Mouse (Mus musculus) layer of hippocampus, postnatal 10 days (tissue): ENCODE measurements around the gene Sobp. TPM values are rescaled to one million over a fixed set of nuclear protein-coding genes. Genes with fewer than 3 reads are reported as not detected.

Experiments
- DNase-seq, 2 experiments: peaks; one replicate each; pipeline ENCODE4 v3.0.0; 2021; ENCODE audit warnings: low spot score in 2 of 2
- total RNA-seq, 2 experiments: library from RNA; stranded (reverse); gene quantifications; 2 replicates each; pipeline ENCODE4 v1.2.3; 2021

The Sobp gene
- total RNA-seq, 2 experiments from 2014 or later, result 104 TPM

DNA sequence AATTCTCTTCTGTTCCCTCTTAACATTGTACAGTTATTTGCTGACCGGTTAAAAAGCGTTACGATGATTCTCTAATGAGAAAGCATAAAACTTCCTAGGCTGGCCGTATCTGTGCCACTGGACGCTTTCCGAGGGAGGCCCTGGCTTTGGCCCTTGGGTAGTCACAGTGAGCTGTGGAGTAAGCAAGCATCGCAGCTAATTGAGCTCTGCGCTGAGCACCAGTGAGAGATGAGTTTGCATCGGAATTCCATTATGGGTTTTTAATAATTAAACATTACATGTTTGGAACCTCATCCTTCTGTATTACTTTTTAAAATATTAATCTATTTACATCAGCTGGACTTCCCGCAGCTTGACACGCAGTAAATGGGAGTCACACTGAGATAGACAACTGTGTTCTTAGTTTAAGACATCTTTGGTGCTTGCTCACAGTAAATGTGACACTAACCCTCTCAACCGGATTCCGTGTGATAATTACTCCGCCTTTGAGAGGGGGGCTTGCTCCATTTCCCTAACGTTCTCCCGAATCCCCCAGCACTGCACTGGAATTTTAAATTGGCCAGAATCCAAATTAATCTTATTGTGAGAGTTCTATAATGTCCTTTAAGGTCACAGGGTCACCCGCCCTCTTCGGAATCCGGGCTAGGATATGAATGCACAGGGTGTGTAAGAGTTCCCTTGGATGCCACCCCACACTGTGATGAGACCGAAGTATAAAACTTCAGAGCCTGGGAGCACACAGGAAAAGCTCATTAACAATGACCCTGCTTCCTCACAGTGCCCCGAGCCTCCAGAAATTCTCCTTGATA lies 137.5 kb downstream of the Sobp start:
- DNase-seq, result no peak

DNA sequence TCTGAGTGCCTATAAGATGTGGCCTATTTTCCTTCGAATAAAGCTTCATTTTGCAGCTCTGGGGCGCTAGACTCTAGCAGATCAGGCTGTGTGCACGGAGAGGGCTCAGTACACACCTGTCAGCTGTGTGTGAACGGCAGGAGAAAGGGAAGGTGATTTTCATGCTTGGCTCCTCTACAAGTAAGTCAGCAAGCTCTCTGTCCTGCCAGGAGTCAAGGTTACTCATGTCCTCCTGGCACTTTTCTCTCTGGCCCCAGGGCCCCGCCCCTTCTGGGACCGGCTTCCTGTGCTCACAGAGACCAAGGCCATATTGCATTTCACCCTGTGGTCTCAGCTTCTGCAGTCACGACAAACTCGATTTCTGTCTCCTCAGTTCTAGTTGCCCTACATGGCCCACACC lies 138.8 kb downstream of the Sobp start:
- DNase-seq, result no peak

DNA sequence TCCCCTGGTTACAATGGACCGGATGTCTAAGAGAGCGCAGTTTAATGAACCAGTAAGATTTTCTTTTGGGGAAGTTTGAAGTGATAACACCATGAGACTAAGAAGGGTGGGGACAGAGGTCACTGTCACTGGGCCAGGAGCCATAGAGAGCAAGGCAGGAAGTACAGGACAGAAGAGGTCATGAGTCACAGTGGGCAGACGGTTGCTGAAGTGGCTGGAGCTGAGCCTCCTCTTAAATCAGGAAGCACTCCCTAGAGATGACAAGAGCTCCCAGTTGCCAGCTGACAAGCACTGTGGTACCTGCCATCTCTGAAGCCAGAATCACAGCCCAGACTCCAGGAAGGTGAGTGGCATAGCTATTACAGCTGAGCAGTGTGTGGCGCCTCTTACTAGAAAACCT lies 139.5 kb downstream of the Sobp start:
- DNase-seq, result no peak

DNA sequence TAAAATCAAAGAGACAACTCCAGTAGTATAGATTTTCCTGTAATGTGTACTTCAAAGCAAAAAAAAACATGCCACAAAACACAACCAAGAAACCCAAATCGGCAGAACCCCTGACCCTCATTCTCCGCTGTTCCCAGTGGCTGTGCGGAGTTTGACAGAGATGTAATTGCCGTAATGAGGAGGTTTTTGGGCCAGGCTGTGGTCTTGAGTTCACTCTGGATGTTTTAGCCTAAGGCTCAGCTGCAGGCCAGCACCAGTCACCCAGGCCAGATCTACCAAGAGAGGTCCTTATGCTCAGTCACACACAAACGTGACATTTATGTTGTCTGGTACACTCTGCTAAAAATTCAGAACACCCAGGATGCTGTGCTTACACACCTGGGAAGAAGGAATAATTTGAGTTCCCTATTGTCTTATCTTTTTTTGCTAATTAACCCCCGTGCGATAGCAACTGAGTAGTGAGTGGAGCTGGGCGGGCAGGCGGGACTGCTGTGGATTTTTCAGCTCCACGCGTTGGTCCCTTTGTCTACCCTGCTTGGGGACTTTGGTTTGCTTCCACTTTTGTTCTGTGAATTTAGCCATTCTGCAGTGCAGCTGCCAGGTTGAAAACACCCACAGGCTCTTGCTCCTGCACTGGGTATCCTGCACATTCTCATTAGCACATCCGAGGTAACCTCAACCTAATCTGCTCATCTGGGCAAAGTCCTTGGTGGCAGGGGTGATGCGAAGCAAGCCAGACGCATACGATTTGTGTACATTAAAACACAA lies 140.7 kb downstream of the Sobp start:
- no peak for DNase-seq

DNA sequence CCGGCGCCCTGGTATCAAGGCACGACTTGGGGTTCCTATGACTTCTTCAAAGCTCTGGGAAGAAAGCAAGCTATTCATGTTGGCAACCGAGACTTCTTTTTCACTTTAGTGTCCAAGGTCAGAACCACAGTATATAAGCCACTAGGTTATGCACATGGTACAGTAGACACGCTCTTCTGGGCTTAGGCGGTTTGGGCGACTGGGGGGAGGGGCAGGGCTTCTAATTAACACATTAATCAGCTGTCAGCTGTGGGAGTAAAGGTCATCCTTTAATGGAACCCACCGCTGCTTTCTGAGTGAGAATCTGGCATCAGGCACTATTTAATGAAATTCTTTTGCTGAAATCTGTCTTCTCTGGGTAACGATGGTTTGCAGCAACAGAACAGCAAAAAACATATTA lies 147.3 kb downstream of the Sobp start:
- DNase-seq, result no peak

DNA sequence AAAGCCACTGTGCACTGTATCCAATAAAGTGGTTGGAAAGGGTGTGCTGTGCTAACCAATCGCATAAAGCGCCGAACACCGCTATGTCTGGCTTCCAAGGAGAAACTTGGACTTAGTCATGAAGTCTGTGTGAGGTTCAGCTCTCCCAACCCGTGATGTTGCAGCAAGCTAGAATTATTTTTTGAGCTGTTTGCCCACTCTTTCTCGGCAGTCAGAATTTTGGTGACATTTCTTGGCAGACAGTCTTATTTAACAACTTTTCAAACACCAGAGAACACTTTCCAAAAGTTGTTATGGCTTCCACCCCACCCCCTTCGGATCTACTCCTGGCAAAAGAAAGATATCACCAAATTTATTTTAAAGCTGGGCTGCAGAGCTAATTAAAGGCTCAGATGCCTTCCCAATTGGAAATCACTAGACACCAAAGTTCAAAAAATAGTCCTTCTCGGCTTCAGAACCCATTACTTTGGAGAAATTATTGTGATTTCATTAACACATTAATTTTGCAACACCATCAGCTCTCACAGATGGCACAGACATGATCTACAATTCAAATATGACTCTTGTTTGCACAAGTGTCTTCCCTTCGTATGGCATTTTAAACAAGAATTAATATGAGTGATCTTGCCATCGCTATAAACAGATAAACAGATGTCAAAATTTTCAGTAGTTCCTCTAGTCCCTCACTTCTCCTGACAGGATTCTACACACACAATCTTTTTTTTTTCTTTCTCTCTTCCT lies 150.7 kb downstream of the Sobp start:
- no peak for DNase-seq

DNA sequence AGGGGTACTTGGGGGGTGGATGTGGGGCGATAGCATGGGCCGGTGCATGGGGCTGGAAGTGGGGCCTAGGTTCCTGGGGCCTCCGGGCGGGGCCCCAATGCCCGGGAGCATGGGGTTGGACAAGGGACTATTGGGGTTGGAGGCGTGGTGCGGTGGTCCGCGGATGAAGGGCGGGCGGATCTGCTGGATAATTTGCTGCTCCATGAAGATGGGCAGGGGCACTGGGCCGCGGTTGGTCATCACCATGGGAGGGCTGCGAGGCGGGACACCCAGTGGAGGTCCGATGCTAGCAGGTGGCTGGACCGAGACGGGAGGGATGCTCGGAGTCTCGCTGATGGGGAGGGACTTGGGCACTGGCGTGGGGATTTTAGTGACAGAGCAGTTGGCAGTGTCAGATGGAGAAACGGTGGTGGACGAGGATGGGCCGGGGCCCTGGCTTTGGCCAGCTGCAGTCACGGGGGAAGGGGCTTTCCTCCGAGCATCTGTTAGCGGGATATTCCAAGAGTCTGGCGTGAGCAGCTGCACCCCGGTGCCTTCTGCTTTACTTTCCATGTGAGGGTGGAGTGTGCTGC lies 152.1 kb downstream of the Sobp start:
- peak; percentile 37 to 39 for DNase-seq

DNA sequence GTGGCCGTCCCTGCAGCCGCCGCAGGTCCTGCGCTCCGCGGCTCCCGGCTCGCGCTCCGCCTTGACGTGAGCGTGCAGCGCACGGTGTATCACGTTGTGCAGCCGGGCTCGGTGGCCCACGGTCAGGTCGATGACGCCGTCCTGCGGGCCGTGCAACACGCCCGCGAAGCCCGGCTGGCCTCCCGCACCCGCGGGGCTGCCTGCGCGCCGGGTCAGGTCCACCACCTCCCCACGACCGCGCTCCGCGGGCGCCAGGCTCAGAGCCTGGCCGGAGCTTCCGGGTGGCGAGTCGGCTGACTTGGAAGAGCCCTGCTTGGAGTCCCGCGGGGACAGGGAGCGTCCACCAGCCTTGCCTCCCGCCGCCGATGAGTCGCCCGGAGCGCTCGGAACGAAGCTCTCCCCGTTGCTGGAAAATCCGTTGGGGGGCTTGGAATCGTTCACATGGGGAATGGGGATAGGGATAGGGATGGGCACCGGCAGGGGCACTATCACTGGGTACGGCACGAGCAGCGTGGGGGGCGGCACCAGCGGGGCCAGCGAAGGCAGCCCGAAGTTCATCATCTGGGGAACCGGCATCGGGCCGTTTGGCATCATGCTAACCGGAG lies 152.7 kb downstream of the Sobp start:
- DNase-seq, result peak; percentile 37 to 44

DNA sequence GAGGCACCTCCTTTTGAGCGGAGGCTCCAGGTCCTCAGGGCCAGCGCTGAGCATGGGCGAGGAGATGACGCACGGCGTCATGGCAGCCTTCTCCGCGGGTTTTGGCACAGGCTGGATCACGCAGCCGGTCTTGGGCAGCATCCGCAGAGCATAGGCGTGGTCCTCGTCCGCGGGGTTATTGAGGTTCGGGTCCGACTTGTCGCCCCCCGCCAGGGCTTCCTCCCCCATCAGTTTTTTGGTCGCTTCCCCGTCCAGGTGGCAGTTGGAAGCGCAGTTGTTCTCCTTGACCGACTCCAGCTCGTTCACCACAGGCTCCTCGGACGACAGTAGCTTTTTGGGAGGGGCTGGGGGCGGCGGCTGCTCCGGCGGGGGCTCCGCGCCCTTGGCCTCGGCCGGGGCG lies 153.3 kb downstream of the Sobp start:
- DNase-seq, result no peak

DNA sequence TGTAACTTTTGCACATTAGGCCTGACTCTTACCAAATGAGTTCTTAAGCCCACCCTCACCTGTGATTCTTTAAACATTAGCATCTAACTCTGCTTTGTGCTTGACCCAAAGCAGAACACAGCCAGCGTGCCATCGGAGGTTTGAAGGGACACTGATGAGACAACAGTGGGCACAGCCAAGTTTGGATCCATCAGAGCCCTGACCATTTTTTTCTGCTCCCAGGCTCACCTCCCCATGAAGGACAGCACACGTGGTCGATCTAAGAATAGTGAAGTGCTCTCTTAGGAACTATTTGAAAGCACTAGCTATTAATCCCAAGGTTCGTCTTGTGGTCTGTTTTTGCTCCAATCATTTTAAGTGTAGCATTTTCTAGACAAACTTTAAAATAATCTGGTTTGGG lies 159.5 kb downstream of the Sobp start:
- DNase-seq, result no peak

DNA sequence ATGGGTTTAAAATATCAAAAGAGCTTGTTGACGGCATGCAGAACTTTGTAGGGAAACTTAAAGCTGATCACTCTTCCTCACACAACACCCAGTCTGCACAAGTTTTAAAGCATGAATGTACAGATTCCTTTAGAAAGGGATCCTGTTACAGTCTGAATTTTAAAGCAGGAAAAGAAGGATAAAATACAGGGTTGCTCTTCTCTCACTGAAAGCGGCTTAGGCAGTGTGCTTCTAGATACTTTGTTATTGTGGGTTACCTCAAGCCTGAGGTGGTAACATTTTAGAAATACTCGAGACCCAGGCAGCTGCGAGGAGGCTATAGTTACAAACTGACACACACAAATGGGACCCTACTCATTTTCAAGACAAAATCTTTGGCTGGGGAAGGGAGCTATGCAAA lies 160.0 kb downstream of the Sobp start:
- DNase-seq, result no peak

DNA sequence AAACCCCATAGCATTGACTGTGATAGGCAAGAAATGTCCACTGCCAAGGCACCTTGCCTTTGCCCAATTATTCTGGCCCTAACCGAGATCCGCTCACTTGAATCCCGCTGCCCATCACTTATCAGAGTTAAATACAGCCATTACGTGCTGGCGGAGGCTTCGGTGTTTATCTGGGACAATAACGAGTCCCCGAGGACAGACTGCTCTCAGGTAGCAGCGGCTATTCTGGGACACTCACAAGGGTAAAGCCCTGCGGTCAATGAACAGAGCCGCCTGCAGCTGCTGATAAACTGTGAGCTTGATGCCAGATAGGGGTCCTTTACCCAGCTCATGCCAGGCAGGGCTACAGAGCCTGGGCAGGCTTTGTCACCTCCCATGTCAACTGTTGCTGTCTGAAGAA lies 166.2 kb downstream of the Sobp start:
- DNase-seq, result no peak

DNA sequence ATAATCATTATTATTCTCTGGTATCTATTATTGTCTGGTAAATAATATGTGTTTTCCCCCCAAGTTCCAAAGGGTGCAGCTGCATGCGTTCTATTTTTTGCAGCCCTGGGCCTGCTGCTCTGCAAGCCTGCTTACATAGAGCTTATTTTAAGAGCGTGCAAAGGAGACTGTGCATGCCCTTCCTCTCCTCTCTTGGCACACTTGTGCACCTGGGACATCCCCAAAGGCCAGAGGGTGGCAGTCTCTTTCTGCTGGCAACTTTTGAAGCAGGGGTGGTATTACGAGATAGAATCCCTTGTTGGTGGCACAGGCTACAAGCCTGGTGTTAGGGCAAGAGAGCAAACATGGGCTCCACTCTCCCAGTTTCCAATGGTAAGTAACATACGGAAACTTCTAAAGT lies 167.8 kb downstream of the Sobp start:
- DNase-seq, result no peak

DNA sequence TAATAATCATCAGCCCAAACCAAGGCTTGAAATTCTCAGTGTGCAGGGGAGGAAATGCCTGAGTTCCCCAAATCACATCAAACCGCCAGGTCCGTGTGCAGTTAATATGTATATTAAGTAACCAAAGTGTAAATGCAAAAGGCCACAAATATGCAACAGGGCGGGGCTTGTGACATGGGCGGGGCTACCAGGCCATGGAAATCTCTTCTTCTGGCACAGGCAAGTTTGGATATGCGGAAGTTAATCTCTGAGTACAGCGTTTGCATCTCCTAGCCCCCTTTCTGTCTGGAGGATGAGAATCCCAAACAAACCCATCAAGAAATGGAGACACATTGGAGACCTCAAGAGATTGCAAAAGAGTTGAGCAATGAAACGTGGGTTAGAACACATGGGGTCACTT lies 168.7 kb downstream of the Sobp start:
- no peak for DNase-seq

DNA sequence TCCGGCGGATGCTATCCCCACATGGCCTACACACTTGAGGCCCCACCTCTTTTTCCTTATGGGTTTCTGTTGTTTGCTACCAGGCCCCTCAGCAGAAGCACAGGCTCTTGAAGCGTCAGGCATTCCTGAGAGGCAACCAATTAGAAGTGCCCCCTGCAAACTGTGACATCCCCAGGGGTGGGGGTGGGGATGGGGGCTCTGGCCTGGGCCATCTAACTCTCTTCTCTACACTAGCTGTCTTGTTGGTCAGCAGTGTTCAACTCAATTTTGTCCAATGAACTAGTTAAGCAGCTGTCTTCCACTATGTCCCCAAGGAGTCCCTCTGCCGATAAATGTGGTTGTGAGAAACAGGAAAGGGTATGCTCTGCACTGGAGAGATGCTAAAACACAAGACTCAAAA lies 169.3 kb downstream of the Sobp start:
- no peak for DNase-seq

DNA sequence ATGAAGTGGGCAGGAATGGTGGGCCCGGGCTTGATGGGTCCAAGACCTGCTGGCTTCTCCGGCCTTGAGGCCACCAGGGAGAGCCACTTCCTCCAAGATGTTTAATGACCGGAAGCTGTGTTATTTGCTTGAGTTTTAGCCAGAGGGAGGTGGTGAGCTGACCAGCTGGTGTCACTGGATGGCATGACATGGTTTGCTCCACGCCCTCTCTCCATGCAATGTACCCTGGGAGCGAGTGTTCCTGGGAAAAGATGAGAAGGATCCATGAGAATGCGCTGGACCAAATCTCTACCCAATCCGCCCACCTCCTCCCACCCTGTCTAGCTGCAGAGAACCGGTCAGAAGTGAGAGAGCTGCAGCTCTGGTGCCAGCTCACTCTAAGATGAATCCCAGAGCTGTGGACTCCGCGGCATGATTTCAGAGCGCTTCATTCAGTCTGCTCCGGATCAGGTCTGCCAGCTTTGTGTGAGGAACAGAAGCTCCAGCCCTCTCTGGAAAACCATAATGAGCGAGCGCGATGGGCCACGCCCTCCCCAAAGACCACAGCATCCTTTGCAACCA lies 170.1 kb downstream of the Sobp start:
- DNase-seq, result no peak

DNA sequence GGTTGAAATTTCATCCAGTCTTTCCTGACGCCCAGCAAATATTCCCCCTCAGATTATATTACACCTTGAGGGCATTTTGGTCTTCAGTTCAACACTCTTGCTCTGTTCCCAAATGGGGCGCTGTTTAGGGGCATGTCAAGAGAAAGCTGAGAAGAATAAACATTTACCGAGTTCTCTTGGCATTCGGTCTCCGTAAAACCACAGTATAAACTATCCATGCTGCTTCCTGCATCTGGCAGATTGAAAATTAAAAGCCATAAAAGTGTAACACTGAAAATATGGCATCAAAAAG lies 170.9 kb downstream of the Sobp start:
- DNase-seq, result no peak

DNA sequence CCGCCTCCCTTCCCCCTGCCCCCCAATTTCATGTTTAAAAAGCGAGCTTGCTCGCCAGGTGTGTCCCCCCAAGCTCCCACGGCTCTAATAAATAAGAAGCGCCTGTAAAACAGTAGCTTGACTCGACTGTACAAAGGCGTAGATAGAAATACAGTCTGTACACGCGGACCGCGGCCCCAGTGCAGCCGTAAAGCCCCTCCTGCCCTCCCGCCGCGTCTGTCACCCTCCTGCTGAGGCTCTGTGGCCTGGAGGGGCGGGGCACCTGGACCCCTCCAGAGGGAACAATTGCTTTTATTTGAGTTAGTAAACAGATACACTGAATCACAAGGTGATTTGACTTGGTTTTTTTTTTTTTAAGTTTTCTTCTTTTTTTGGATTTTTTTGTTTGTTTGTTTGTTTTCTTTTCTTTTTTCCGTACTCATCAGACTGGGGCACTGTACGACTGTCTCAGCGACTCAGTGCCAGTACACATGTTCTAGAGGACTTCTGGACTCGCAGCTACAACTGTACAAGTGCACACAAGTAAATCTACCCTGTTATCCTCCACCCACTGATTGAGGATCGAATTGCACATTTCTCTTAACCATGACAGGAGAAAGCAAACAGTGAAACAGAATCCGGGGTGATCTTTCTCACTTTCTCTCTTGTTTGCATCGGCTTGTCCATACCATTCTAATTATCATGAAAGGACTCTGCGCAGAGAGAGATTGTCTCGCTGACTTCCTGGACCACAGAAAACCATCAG lies 171.4 kb downstream of the Sobp start:
- no peak for DNase-seq

DNA sequence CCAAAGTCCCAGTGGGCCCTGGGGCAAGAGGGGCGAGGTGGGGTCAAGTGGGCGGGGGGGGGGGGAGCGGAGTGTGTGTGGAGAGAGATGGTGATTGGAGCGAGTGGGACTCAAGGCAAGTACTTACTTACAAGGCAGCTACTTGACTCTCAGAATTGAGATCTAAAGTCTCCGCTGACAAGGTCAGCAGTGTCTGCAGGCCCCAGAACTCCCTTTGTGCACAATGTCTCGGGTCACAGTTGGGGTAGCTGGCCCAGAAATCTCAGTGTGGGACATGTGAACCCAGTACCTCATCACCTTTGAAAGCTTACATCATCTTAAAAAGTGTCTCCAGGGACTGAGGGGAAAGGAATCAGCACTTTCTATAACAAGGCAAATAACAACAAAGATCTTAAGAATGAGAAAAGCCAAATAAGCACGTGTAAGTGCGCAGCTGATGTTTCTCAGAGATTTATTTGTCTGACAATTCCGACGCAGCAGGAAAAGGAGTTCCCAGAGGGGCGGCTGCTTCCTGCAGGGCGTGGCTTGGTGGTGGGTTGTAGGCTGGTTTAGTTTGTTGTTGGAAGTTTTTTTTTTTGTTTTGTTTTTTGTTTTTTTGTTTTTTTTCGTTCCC lies 172.2 kb downstream of the Sobp start:
- no peak for DNase-seq

DNA sequence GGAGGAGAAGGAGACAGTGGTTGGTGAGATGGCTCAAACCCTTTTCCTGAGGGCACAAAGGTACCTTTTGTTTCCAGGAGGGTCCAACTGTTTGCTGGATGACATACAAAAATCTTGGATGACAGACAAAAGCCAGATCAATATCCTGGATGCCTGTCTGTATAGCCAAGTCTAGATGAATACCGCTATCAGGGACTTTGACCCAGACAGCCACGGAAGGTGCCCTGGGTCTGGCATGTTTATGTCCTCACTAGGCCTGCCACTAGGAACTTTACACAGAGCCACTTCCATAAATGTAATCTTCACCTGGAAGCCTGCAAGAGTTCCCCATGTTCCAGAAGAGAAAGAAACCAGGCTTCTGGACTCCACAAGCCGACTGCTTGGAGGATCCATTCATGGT lies 172.9 kb downstream of the Sobp start:
- no peak for DNase-seq
